Mouse (Mus musculus) lung, adult 18-20 months (tissue): ENCODE data around the gene Kpna7.
"Not testable (repeated sequence)": the region's sequence is repeated elsewhere in the genome, so short reads cannot be mapped to it uniquely, and the experiment has no call there.

ENCODE experiments used
- DNase-seq, 2 experiments: peaks; one replicate each; pipeline ENCODE4 v3.0.0; 2022; ENCODE audit warnings: mixed read lengths in 2 of 2

Gene Kpna7

GRCm38 (mm10) chr5:145016761-145017160 is 67.1 kb downstream of the Kpna7 start:
- DNase-seq, result not testable (repeated sequence)

DNA sequence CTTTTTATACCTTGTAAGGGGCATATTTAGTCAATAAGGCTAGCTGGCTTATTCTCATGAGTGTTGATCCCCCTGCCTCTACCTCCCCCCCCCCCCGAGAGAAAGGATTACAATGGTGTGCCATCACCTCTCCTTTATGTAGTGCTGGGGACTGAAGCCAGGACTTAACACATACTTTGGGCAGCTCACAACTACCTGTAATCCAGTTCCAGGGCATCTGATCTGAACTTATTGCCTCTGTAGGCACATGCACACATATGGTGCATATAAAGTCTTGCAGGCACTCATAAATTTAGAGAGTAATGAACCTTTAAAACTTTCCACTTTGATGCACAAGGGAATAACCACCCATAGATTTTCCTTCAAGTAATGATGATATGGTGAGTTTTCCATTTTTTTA is 69.6 kb downstream of the Kpna7 start:
- DNase-seq, result no peak

DNA sequence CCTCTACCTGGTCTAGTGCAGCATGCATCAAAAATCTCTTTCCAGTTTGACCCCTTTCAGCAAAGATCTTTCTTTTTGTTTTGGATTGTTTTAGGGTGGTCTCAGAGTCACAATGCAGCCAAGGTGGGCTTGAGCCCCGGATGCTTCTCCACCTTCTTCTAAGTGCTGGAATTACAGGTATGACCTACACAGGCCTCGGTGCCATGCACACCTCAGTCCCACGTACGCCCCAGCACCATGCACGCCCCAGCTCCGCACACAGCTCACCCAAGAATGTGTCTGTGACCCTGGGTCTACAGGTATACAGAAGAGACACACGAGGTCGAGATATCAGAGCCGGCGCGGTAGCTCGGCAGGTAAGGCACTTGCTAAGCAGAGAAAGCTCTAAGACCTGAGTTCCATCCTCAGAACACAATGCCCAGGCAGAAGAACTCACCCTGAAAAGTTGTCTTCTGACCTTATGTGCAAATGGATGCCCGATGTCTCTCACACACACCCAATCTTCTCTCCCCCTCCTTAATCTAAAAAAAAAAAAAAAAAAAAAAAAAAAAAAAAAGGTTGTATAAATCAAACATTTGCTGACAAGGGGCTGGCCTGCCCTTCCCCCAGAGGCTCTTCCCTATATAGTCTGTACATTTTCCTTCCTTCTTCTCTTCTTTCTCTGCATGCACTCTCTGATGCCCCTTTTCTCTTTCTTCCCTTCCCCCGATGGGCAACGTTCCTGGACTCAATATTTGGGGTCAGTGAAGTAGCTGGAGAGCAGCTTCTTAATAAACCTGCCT is 74.8 kb downstream of the Kpna7 start:
- DNase-seq, result no peak

GRCm38 (mm10) chr5:145005596-145005995 is 78.2 kb downstream of the Kpna7 start:
- no peak for DNase-seq

DNA sequence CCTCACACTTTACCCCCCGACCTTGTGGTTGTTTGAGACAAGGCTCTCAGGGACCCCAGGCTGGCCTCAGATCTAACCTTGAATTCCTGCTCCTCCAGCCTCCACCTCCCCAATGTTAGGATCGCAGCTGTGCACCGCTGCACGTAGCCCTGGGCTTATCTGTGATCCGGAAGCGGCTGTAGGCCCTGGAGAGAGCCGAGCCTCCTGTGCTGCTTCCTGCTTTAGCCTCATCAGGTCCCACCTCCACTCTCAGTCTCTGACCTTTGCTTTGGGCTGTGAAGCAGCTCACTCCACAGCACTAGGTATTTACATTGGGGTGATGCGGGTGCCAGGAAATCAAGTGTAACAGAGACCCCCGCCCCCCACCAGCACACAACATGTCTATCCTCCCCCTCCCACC is 79.3 kb downstream of the Kpna7 start:
- no peak for DNase-seq

- no peak for DNase-seq
Observed at GRCm38 (mm10) chr5:145003362-145003761, 80.5 kb downstream of the Kpna7 start.

DNA sequence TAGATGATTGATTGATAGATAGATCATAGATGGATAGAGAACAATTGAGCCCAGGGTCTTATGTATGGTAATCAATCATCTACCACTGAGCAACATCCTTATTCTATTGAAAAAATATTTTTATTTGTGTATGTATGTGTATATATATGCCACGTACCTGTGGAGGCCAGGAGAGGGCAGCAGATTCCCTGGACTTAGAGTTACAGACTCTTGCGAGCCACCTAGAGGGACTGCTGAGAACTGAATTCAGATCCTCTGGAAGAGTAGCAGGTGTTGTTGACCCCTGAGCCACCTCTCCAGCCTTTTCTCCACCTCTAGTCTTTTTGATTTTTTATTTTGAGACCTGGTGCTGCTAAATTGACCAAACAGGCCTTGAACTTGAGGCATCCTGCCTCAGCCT is 85.3 kb downstream of the Kpna7 start:
- DNase-seq, result no peak

DNA sequence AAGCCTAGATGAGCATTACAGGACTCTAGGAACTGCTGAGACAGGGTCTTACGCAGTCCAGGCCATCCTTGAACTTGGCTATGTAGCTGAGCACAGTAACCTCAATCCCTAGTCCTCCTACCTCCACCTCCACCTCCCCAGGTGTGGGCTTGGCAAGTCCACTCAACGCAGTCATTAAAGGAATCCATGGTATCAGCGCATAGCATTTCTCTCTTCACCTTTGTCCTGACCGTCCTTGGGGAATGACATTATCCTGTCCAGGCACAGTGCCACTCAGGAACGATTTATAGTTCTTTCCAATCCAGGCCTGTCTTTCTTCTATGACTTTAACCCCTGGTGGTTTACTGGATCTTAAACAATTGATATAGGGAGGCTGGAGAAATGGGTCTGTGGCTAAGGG is 93.3 kb downstream of the Kpna7 start:
- DNase-seq, result no peak

DNA sequence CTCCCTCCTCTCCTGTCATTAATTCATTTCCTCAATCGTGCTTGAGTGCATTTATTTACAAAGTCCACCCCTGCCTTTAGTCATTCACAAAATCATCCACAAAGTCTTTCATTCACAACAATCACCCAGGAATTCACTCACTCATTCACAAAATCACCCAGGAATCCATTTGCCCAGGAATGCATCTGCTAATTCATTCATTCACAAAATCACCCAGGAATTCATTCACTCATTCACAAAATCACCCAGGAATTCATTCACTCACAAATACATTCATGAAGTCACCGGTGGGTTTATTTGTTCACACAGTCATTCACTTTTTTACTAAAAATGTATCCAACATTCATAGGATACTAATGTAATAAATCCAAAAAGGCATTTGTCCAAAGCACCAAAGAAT is 93.8 kb downstream of the Kpna7 start:
- no peak for DNase-seq

GRCm38 (mm10) chr5:144989061-144989405 is 94.8 kb downstream of the Kpna7 start:
- DNase-seq, result no peak

DNA sequence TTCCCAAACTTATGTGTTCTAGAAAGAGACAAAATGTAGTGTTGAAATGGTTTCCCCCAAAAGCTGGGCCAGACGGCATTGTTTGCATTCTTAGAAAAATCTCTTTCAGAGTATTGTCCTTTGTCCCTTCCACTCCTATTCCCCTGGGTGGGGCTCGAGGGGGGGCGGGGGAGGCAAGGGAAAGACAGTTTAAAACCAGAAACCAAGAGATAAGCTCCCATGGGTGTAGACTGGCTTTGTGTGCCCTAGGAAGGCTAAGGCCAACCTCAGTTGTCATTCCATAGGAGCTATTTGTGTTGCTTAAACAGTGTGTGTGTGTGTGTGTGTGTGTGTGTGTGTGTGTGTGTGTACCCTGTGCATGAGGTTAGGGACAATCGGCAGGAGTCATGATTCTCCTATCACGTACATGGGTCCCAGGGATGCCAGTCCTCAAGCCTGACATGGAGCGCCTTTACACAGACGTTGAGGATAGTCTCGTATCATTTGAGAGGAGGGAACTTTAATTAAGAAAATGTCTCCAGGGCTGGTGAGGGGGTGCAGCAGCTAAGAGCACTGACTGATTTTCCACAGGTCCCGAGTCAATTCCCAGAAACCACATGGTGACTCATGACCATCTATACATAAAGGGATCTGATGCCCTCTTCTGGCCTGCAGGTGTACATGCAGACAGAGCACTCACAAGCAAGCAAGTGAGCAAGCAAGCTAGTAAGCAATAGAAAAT is 95.3 kb downstream of the Kpna7 start:
- peak; percentile 43 to 60 for DNase-seq

GRCm38 (mm10) chr5:144987561-144987960 is 96.3 kb downstream of the Kpna7 start:
- DNase-seq, result no peak

DNA sequence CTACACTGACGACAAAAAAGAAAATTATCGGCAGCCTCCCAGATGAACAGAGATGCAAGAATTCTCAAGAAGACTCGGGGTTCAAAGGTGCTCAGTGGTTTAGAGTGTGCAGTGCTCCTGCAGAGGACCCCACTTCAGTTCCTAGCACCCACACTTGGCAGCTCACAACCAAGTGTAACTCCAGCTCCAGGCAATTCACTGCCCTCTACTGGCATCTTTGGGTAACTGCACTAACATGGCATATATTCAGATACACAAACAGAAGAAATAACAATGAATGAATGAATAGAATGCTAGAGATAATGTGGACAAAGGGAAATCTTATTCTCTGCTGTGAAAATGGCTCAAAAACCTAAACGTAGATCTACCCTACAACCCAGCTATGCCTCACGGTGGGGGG is 99.0 kb downstream of the Kpna7 start:
- DNase-seq, result no peak

GRCm38 (mm10) chr5:144983227-144983626 is 100.6 kb downstream of the Kpna7 start:
- DNase-seq, result no peak

- DNase-seq, result no peak
Observed at GRCm38 (mm10) chr5:144979110-144979509, 104.7 kb downstream of the Kpna7 start.

- DNase-seq, result peak; percentile 88 to 93
Observed at GRCm38 (mm10) chr5:144978533-144979107, 105.2 kb downstream of the Kpna7 start.

DNA sequence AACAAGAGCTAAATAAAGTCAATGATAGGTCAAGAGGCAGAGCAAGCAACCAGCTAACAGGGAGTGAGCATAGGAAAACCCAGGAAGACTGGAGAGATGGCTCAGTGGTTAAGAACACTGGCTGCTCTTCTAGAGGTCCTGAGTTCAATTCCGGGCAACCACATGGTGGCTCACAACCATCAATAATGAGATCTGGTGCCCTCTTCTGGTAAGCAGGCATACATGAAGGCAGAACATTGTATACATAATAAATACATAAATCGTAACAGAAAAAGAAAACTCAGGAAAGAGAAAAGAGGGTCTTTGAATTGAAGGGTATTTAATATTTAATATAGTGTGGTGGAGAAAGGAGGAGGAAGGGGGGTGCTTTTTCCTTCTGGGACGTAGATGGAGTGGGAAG is 112.6 kb downstream of the Kpna7 start:
- DNase-seq, result no peak

- DNase-seq, result peak; percentile 77 to 80
Observed at GRCm38 (mm10) chr5:144965639-144966351, 118.0 kb downstream of the Kpna7 start, which contains the start of gene Smurf1. Gene Smurf1 (minus strand): TSS chr5:144965847.

DNA sequence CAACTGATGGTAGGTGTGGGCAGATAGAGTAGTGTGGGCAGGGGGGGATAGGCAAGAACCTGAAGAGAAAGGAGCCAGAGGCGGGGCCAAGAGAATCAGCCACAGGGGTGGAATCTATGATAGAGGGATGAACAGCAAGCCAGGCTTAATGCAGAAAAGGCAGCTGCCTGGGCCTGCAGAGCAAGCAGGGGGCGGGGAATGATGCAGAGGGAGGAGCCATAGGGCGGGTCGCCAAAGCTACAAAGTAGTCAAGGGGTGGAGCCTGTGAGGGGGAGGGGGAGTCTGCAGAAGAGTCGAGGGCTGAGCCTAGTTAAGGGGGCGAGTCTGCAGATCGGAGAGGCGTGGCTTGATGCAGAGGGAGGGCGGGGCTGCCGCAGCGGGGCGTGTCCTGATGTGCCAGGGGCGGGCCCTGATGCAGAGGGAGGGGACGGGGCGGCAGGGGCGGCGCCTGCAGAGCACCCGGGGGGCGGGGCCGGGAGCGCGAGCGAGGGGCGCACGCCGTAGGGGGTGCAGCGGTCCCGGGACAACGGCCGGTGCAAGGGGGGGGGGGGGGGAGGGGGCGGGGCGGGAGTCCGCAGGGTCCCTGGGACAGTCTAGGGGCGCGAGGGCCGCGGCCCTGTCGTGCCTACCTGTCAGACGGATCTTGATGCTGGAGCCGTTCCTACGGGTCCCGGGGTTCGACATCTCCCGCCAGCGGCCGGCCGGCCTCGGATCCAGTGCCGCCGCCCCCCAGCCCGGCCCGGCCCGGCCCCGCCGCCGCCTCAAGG is 118.8 kb downstream of the Kpna7 start:
- DNase-seq, result peak; percentile 89 to 92

DNA sequence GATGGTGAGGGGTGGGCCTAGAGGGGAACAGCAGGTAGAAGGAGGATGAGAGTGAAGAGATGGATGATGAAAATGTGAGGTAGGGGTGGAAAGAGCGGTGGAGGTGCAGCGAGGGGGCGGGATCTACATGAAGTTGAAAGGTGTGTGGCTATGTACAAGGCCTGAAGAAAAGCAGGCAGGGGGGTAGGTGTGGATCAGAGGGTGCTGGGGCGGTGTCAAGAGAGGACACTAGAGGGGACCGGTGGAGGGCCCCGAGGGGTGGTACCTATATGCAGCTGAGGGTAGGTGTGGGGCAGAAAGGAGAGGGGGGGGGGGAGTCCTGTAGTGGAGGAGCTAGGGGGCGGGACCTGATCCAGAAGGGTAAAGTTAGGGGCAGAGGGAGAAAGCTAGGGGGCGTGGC is 119.4 kb downstream of the Kpna7 start:
- DNase-seq, result no peak

DNA sequence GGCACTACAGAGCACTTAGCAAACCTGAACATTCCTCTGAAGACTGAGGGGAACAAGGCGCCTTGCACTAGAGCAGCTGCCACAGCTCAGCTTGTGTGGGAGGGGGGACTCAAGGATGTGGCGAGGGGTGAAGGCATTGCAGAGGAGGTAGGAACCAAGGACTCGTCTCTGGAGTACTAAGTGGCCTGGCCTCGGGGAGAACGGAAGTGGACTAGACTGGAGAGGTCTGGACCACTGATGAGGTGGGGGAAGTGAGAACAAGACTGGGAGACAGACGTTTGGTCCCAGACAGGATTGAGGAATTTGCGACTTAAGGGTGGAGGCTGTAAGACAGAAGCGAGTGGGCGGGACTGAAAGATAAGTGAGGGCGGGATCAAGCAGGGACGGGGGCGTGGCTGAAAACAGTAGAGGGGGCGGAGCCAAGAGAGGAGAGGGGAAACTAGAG is 120.0 kb downstream of the Kpna7 start:
- peak; percentile 75 to 82 for DNase-seq

DNA sequence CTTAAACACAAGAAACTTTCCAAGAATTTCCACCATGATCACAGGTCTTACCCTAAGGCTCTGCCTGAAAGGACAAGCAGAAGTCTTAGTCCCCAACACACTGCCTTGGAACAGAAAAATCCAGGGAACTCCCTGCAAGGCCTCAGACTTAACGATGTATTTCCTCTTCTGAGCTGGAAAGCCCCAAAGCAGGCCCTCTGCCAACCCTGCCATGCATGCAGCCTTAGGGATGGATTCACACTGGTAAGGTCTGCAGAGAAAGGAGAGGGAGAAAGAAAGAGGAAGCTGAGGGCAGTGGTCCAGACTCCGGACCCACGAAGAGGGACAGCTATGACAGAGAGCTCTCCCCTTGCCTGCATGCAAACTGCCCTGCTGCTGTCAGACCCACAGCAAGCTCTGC is 120.4 kb downstream of the Kpna7 start:
- DNase-seq, result peak; percentile 37 to 44
